Mouse (Mus musculus) megakaryocyte-erythroid progenitor cell, adult 5-6 weeks (primary cell): ENCODE data around the gene Pm20d1. TPM values are rescaled to one million over a fixed set of nuclear protein-coding genes. Genes with fewer than 3 reads are reported as not detected.
A peak's percentile ranks its signal among the peaks of the same experiment; 100 is the strongest.

Experiments used
- ATAC-seq: replicated peaks from 2 replicates; pipeline ENCODE4 v1.8.0; 2016; ENCODE audit warnings: mild to moderate bottlenecking, inconsistent platforms; ENCODE audit not compliant: severe bottlenecking, poor library complexity, low FRiP score, low TSS enrichment
- total RNA-seq, 2 experiments: library from RNA; stranded (forward) in 1 of 2; stranded (reverse) in 1 of 2; fragments of 200-1000, 215-1000 nt in 1 of 2; fragments of >200 nt in 1 of 2; fragmentation: Nextera tagmentation in 1 of 2; gene quantifications; 2 replicates each; pipeline ENCODE4 v1.2.3; 2014 to 2017

Gene Pm20d1
- total RNA-seq, 2 experiments from 2014 or later: not detected

DNA sequence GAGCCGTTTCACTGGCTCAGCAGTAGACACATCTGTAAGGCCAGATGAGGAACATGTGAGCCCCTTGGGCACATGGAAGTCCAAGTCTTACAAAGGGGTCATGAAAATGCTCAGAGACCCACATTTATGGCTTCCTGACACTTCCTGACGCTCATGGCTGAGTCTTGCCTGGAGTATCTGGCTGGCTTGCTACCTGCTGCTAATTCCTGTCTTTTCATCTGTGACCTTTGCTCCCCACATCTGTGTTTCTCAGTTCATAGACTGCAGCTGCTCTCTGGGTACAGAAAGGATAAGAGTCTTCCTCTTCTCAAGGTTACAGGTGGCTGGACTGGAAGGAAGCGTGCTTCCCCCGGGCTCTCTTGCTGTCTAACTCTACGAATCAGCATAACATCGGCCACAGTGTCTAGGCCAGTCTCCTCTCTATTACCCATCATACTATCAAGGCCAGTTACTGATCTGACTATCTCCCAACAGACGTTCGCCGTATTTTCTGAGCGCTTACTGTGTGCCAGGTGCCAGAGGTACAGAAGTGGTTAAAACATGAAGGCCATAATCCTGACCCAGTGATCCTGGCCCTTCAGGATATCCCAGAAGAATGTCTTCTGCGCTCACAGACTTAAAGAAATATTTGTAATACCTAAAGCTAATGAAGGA lies 27.5 kb downstream of the Pm20d1 start:
- ATAC-seq: no peak

DNA sequence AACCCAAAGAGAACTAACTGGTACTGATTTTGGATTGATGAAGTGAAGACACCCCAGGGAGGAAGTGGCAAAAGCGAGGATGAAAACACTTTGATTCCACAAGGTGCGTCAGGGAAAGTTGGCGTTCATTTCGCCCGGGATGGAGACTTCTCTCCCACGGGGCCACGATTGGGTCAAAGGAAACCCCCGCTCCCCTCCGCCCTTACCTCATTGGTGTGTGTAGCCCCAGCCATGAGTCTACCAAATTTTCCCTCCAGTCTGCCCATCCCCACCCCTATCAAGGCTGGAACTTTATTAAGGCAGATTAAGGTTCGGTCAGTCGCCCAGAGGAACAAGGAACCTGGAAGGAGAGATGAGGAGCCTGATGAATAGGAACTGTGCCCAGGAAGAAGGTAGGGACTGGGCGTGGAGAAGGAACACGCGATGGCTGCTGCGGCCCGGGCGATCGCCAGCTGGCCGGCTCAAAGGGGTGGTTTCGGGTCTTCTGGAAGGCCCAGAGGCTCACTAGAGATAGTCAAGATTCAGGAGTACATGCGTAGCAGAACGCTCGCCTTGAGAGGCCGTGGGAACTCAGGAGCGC lies 30.1 kb downstream of the Pm20d1 start, which contains the start of gene Slc41a1:
Gene Slc41a1 (plus strand): TSS at position 287 of the 580 bp plus-strand sequence.
- no peak for ATAC-seq

DNA sequence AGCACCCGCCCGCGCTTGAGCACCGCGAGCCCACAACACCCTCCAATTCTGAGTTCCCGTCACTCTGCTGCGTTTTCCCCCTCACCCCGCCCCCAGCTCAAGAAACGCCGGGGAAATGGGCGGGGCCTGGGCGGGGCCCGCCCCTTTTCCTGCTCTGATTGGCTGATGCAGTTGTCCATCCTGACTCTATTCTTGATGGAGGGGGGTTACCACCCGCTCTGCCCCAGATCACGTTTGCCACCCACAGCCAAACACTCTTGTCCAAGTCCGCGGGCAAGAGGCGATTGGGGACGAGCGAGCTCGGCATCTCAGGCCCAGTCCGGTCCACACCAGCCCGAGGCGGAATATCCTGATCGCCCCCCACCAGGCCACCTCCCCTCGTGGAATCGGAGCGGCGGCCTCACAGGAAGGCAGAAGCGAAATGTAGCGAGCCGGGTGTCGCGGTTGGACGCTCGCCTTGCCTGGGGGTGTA lies 30.6 kb downstream of the Pm20d1 start:
- peak; percentile 90 for ATAC-seq

DNA sequence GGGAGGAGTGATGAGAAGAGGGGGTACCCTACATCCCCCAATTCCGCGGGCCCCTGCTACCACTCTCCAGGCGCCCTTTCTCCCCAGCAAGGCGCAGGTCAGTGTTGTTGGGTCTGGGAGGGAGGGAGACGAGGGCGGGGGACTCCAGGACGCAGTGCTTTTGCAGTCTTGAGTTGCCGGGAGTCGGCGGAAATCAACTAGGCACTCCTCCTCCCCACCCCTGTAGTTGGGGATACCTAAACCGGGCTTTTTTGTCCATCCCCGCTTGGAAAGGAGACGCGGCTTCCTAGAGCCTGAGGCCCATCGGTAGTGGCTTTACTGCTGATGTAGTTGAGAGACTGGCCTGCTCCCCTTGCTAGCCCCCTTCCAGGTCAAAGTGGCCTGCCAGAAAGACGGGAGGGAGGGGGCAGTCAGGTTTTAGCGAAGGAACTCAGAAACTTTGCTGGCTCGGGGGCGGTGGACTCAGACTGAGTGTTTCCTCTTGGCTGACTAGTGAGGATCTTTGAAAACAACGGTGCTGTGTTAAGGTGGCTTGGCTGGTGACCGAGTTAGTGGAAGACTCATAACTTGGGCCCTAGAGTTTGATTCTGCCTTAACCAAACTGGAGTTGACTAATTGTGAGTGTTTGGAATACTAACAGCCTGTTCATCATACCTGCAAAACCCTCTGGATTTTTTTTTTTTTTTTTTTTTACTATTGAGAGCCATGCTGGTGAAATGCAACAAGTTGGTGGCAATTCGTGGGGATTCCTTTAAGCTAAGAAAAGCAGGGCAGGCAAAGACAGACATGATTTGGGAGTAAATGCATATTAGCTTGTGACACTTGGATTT lies 31.3 kb downstream of the Pm20d1 start:
- ATAC-seq: peak; percentile 22; the same call in 1 of the 2 replicates

DNA sequence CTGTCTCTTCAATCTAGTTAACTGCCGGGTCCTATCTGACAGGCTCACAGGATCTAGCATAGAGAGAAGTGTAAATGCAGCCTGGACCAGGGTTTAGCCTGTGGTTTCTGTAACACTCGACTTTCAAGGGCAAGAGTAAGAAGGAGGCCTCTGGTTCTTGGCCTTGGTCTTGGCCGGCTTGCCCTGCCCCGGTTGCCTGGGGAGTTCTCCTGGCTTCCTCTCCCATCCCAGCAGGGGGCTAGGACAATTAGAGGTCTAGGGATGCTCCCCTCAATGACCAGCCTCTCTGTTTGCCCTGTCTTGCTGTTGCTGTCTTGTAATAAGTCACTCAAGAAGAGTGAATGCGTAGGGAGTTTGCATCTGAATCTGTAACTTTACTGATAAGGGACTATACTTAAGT lies 32.1 kb downstream of the Pm20d1 start:
- no peak for ATAC-seq

DNA sequence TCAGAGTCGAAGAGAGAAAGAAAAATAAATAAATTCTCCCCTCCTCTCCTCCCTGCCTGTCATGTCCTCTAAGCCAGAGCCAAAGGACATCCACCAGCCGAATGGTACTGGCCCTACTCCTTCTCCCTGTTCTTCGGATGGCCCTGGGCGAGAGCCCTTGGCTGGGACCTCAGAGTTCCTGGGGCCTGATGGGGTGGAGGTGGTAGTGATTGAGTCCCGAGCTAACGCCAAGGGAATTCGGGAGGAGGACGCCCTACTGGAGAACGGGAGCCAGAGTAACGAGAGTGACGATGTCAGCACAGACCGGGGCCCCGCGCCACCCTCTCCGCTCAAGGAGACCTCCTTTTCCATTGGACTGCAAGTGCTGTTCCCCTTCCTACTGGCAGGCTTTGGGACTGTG lies 33.4 kb downstream of the Pm20d1 start:
- ATAC-seq: no peak

DNA sequence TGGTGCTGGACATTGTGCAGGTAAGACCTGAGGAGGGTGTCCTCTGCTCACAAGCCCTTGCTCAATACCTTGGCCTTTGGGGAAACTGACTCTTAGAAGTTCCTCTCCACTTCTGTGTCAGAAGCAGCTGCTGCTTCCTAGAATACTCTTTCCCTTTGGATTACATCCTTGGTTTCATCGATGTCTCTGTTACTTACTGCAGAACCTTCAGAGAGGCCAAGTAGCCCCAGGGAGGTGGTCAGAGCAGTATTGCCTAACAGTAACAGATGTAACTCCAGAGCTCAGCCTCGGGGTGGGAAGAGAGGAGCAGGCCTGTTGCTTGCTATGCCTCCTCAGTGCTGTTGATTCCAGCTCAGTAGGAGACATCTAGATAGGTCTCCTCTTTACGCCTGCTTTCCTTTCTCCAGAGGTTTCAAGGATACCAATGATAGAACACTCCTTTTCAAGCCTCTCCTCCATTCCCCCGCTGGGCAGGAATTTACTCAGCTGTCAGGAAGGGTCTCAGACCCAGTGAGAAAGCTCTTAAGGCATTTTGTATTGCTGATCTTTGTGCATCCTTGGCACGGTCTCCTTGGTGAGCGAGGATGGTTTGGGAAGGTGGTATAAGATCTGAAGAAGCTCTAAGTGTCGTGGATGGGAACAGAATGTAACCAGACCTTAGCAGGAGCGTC lies 33.9 kb downstream of the Pm20d1 start:
- ATAC-seq: no peak

DNA sequence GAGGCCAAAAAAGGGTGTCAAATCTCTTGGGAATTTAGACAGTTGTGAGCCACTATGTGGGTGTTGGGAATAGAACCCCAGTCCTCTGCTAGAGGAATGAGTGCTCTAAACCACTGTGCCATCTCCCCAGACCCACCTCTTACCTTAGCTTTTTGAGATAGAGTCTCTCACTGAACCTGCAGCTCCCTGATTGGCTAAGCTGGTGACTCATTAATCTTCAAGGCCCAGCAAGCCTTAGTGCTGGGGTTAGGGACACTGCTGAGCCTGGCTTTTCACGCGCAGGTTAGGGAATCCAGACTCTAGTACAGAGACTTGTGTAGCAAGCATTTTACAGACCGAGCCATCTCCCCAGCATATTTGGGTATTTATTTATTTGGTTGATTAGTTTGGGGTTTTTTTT lies 39.9 kb downstream of the Pm20d1 start:
- no peak for ATAC-seq

DNA sequence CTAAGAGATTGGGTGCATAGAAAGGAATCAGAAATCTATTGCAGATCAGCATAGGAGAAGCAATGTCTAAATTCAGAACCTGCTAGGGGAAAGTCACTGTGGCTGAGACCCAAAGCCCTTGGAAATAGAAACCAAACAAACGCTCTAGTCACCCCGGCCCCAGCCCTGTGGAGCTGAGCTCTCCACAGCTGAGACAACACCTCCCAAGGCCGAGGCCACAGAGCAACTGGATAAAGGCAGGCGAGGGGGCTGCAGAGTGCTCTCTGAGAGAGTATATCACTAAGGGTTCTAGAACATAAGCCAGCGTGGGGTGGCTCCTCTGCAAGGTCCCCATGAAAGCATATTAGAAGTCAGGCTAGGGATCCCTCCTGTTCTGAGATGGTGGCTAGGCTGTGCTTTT lies 41.4 kb downstream of the Pm20d1 start:
- no peak for ATAC-seq

DNA sequence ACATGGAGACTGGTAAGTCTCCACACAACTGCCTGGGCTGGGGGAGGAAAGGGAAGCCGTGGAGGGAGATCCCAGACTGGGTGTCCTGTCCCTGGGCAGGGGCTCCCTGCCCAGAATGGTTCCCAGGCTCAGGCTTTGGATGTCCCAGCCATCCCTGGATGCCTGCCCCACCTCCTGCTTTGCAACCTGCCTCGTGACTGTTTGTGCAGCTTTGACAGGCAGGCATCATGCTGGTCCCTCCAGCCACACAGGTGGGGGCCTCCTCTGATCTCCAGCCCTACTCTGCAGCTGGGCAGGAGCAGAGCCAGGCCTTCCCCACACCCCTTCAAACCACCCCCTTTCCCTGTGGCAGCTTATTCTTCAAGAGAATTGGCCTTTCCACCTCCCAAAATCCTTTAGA lies 42.1 kb downstream of the Pm20d1 start:
- ATAC-seq: no peak

DNA sequence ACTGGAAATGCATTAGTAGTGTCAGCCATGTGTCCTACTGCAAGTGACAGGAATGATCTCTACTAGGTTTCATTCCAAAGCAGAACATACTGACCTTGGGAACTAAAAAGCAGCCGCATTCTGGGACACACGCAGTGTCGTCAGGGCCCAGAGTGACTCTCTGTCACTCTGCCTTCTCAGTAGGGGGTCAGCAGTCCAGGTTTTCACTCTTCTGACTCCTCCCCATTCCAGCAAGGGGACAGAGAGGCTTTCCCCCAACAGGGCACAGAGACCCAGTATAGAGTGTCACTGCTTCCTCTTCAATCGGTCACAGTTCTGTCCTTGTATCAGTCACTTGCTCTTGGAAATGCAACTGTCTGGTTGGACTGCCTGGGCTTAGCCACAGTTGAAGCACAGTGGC lies 45.0 kb downstream of the Pm20d1 start:
- no peak for ATAC-seq

DNA sequence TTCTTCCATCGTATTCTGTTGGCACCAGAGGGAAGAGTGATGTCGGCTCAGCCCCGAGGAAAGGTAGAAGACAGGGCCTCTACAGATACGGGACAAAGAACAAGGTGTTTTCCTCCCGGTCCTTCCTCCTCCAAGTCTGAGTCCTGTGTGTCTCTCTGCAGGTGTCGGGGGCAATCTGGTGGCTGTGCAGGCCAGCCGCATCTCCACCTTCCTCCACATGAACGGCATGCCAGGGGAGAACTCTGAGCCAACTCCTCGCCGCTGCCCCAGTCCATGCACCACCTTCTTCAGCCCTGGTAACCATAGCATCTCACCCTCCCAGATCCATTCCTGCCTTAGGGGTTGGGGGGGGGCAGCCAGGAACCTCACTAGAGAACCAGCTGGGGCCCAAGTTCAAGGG lies 46.6 kb downstream of the Pm20d1 start:
- no peak for ATAC-seq

DNA sequence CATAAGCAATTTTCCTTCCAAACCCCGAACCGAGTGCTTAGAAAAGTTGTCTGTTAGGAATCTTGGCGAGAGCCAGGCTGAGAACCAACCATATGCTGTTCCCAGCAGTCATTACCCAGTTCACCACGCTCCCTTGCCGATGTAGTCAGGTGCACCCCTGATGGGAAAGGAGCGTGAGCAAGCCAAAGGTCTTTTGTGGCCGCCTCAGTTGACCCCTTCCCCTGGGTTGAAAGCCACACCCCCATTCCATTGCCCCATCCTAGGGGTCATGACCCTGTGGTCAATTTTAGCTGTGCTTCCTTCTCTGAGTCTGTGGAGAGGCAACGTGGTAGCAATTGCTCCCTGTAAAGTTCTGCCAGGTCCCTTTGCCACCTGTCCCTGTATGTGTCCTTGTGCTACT lies 47.7 kb downstream of the Pm20d1 start:
- no peak for ATAC-seq

DNA sequence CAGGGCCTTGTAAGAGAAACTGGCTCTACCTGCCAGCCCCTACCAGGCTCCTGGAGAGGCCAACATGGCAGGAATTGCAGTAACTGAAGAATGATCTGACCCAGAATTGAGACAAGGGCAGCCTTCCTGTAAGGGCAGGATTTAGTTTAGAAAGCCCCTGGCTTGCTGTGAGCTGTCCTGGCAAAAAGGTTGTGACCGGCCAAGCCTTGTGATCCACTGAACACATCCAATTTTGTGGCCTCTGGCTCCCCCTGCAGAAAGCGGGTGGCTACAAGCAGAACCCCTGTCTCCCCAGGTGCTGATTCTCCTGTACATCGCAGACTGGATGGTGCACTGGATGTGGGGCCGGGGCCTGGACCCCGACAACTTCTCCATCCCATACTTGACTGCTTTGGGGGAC lies 49.1 kb downstream of the Pm20d1 start:
- 0 out of 2 replicates have a peak, but pooled peaks have one; percentile 23 for ATAC-seq

DNA sequence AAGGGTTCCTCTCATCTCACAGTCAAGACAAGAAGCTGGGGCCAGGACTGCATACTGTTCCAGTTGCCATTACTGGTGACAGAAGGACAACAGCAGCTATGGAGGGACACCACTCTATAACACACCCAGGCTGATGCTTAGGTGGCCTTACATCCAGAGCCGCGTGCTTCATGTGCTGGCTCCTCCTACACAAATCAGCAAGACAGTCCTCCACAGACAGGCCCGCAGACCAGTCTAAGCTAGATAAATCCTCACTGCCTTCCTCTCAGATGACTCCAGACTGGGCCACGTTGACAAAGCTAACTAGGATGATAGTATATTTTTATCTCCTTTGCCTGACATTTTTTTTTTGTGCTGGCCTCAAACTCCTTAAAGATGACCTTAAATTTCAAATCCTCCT lies 64.6 kb downstream of the Pm20d1 start:
- no peak for ATAC-seq

DNA sequence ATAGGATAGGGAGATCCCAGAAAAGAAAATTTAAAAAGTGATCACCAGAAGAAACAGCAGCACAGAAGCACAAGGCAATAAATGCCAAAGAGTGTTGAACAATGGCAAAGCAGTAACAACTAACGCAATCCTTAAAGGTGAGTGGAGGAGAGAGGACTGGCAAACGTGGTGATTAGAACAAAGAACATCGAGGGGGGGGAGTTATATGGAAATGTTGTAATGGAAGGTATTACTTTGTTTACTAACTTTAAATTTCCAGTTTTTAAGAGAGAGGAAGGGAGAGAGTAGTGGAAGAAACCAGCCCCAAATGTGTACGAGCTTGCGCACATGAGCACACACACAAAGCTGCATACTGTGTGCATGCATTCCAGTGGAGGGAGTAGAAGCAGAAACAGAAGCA lies 68.4 kb downstream of the Pm20d1 start:
- no peak for ATAC-seq

DNA sequence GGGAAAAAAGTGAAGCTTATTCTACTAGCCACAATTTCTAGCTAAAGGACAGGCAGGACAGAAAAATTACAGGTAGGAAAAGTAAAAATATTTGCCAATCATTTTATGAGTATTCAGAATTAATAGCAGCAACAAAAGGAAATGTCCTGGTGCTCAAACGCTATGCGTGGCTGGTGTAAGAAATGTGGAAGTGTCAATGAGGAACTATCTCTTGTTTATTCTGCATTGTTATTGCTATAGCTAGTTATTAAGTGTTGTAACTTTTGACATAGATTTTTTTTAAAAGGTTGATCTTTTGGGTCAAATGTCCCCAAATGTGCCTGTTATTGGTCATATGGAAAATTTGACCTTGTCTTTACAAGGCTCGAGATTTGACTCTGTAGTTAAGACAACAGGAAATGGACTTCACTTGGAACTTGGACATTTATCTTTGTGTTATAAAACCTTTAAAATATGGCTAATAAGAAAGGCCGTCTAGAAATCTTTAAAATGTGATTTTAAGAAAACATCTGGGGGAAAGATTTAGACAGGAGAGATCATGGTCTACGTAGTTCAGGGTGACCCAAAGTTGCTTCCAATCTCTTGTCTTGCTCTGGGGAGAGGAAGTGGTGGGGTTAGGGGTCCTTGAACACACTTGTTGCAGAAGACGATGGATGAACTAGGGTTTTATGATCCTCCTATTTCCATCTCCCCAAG lies 69.3 kb downstream of the Pm20d1 start:
- ATAC-seq: no peak

DNA sequence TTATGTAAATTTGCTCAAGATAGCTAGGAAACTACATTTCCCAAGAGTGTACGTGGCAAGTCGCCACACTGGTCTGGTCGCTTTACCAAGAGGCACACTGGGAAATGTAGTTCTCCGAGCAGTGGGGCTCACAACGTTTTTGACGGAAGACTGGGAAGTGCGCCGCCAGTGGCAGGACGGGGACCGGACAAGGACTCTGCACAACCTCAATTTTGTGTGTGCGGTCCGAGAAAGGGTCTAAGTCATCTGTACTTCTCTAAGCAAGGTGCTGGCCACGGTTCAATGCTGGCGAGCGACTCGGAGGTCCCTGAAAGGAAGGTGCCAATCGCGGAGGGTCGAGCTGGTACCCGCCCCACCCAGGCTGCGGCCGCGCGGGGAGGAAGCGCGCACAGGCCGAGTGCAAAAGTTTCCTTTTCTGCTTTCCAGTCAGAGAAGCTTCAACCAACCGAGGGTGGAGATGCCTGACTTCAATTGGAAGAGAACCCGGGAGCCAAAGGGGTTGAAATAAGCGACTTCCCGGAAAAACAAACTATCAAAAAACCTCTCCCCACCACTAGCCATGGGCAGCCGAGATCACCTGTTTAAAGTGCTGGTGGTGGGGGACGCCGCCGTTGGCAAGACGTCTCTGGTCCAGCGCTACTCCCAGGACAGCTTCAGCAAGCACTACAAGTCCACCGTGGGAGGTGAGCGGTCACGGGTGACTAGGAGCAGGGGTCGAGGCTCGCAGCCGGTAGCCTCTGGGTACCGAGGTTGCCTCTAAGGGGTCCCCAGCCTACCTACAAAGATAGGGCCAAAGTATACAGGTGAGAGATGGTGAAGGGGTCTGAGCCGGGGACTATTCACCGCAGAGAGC lies 70.1 kb downstream of the Pm20d1 start, which contains the start of gene Rab29:
Gene Rab29 (plus strand): TSS at position 132 of the 853 bp plus-strand sequence.
- peak; percentile 98 for ATAC-seq

DNA sequence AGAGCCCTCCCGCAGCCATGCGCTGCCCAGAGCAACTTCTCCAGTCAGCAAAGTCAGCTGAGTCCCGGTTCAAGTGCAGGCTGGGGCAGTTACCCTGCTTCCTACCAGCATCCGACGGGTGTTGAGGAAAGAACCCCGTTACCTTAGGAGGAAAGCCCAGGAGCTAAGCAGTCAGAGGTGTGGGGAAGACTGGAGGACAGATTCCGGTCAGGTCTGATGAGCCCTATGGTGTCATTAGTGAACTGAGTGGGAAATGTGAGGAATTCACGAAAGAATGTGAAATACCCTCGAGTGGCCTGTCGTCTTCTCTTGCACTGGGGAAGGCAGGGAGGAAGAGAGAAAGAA lies 70.7 kb downstream of the Pm20d1 start:
- peak; percentile 47 for ATAC-seq
